Mouse (Mus musculus): ENCODE results near the gene 2010111I01Rik. TPM values are rescaled to one million over a fixed set of nuclear protein-coding genes. Genes with fewer than 3 reads are reported as not detected.

Gene 2010111I01Rik
- polyA plus RNA-seq, 1 experiment from 2014 or later = 101 TPM

DNA sequence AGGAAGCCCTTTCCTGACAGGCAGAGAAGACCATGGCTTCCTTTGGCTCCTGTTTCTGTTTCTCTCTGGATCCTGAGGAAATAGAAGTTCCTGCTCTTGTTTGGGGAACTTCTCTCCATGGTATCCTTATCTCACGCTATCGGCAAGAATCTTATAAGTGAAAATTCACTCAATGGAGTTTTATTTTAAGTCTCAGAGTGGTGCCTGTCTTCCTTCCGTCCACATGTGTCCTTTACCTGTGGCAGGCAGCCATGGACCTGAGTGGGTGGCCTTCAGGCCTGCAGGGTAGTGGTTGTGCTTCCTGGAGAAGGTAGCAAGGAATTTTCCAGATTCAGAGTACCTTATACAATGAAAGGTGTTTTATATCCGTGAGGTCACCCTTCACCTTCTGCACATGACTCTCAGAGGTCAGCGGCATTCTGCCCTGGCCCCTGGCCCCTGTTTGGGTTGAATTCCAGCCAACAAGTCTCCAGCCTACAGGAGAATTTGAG, 313.5 kb downstream of the 2010111I01Rik start:
- 8% methylated on average over 5 of the region's 5 CpGs for WGBS
- TF ChIP-seq EP300 (optimal IDR thresholded peaks at IDR 0.05) (no peak), CTCF (IDR thresholded peaks at IDR 0.05; ENCODE audit: low read depth) (no peak)
- H3K27ac ChIP-seq (replicated peaks) = peak overlapping the region; percentile 89
- no peaks in the 10 kb centered on the region for H3K27me3 ChIP-seq (ENCODE audit: control insufficient read depth, insufficient read depth, low read length)
- H3K4me3 ChIP-seq (ENCODE audit: low read depth, low read length) = peak overlapping the region; percentile 47
- 0 out of 2 replicates have a peak, but pooled peaks cover 4% of the 10 kb centered on the region for H3K36me3 ChIP-seq (ENCODE audit: control insufficient read depth, insufficient read depth, low read length)
- H3K9me3 ChIP-seq (ENCODE audit: control insufficient read depth, low read length) = no peaks in the 10 kb centered on the region
- ATAC-seq (ENCODE audit: low FRiP score, low TSS enrichment) (no peak), DNase-seq (ENCODE audit: low spot score) (no peak)
- H3K4me1 ChIP-seq (replicated peaks; ENCODE audit: control insufficient read depth, insufficient read depth) = peaks cover 25% of the 10 kb centered on the region
- H3K9ac ChIP-seq (ENCODE audit: low read length) = peak overlapping the region; percentile 61
- H3K4me2 ChIP-seq (replicated peaks; ENCODE audit: low read depth) = peak overlapping the region; percentile 61

DNA sequence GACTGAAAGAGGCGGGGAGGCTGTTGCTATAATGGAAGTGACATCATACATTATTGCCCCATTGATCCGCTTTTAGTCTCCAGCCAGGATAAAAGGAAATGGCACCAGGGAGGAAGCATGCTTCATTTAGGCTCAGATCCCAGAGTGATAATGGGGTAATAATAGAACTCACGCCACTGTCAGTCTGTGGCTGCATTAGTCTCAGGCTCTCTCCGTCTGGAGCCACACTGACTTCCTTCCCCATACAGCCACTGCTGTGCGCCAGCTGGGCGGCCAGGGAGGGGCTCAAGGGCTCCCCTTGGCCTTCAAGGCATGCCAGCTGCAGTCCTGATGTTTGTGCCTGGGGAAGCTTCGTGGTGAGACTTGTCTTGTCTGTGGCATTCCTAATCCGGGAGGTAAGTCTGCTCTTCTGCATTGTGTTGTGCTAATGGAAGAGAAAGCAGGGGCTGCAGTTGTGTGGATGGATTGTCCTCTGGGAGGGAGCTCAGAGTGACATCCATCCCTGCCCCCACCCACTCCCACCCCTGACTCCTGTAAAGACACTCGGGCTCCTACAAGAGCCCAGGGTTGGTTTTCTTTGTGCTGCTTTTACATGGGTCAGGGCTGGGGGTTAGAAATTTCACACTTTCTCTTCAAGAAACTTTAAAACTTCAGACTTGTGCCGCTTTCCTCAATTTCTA, 314.2 kb downstream of the 2010111I01Rik start:
- WGBS = 20% methylated on average over 10 of the region's 10 CpGs

GRCm38 (mm10) chr13:63279807-63280206, 315.1 kb downstream of the 2010111I01Rik start:
- Histone ChIP-seq H3K27me3 (ENCODE audit: control insufficient read depth, insufficient read depth, low read length) (no peaks in the 10 kb centered on the region), H3K9ac (ENCODE audit: low read length) (peak overlapping the region; percentile 47), H3K4me1 (replicated peaks; ENCODE audit: control insufficient read depth, insufficient read depth) (peaks cover 25% of the 10 kb centered on the region), H3K4me2 (replicated peaks; ENCODE audit: low read depth) (peak overlapping the region; percentile 61), H3K9me3 (ENCODE audit: control insufficient read depth, low read length) (no peaks in the 10 kb centered on the region), H3K36me3 (ENCODE audit: control insufficient read depth, insufficient read depth, low read length) (peaks cover 9% of the 10 kb centered on the region; the same call in 1 of the 2 replicates), H3K27ac (replicated peaks) (peak overlapping the region; percentile 89), H3K4me3 (ENCODE audit: low read depth, low read length) (peak overlapping the region; percentile 47)
- DNase-seq (ENCODE audit: low spot score) (no peak), ATAC-seq (ENCODE audit: low FRiP score, low TSS enrichment) (no peak)
- TF ChIP-seq CTCF (IDR thresholded peaks at IDR 0.05; ENCODE audit: low read depth) = 0 out of 2 replicates have a peak, but pooled peaks have one; percentile 4
- no peak for TF ChIP-seq EP300 (optimal IDR thresholded peaks at IDR 0.05)
- WGBS = 26% methylated on average over 8 of the region's 8 CpGs

More for the DNA sequence above, 314.2 kb downstream of the 2010111I01Rik start:
- Histone ChIP-seq H3K36me3 (ENCODE audit: control insufficient read depth, insufficient read depth, low read length) (0 out of 2 replicates have a peak, but pooled peaks cover 8% of the 10 kb centered on the region), H3K4me3 (ENCODE audit: low read depth, low read length) (peak overlapping the region; percentile 47), H3K4me1 (replicated peaks; ENCODE audit: control insufficient read depth, insufficient read depth) (peaks cover 25% of the 10 kb centered on the region), H3K9me3 (ENCODE audit: control insufficient read depth, low read length) (no peaks in the 10 kb centered on the region), H3K9ac (ENCODE audit: low read length) (peak overlapping the region; percentile 61), H3K4me2 (replicated peaks; ENCODE audit: low read depth) (peak overlapping the region; percentile 61), H3K27ac (replicated peaks) (peak overlapping the region; percentile 89), H3K27me3 (ENCODE audit: control insufficient read depth, insufficient read depth, low read length) (no peaks in the 10 kb centered on the region)
- ATAC-seq (ENCODE audit: low FRiP score, low TSS enrichment) (peak; percentile 70), DNase-seq (ENCODE audit: low spot score) (no peak)
- no peak for TF ChIP-seq CTCF (IDR thresholded peaks at IDR 0.05; ENCODE audit: low read depth)
- no peak for TF ChIP-seq EP300 (optimal IDR thresholded peaks at IDR 0.05)

DNA sequence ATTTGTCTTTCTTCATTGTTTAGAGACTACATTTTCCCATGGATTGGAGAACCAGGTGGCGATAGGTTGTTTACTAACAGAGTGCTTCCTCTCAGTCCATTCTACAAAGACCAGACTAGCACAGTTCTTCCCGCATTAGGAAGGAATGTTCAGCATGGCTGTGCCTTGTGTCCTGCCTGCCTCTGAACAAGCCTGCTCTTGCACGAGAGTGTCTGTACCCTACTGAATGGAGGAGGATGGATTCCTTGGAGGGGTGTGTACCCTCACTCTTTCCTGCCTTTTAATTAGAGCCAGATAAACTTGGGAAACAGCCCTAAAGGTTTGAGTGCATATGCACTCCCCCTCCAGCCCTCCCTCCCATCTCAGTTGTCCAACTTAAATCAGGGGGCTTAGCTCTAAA, 315.7 kb downstream of the 2010111I01Rik start:
- WGBS = 7% methylated on average over 3 of the region's 3 CpGs
- TF ChIP-seq CTCF (IDR thresholded peaks at IDR 0.05; ENCODE audit: low read depth) (no peak), EP300 (optimal IDR thresholded peaks at IDR 0.05) (no peak)
- H3K4me3 ChIP-seq (ENCODE audit: low read depth, low read length) = peak overlapping the region; percentile 47
- H3K4me2 ChIP-seq (replicated peaks; ENCODE audit: low read depth) = peak overlapping the region; percentile 61
- H3K36me3 ChIP-seq (ENCODE audit: control insufficient read depth, insufficient read depth, low read length) = peaks cover 12% of the 10 kb centered on the region; the same call in 1 of the 2 replicates
- H3K27me3 ChIP-seq (ENCODE audit: control insufficient read depth, insufficient read depth, low read length) = no peaks in the 10 kb centered on the region
- H3K27ac ChIP-seq (replicated peaks) = peak overlapping the region; percentile 69
- DNase-seq (ENCODE audit: low spot score) (no peak), ATAC-seq (ENCODE audit: low FRiP score, low TSS enrichment) (peak; percentile 38)
- H3K9me3 ChIP-seq (ENCODE audit: control insufficient read depth, low read length) = no peaks in the 10 kb centered on the region
- H3K9ac ChIP-seq (ENCODE audit: low read length) = peak overlapping the region; percentile 32; the same call in 1 of the 2 replicates
- peaks cover 25% of the 10 kb centered on the region for H3K4me1 ChIP-seq (replicated peaks; ENCODE audit: control insufficient read depth, insufficient read depth)

DNA sequence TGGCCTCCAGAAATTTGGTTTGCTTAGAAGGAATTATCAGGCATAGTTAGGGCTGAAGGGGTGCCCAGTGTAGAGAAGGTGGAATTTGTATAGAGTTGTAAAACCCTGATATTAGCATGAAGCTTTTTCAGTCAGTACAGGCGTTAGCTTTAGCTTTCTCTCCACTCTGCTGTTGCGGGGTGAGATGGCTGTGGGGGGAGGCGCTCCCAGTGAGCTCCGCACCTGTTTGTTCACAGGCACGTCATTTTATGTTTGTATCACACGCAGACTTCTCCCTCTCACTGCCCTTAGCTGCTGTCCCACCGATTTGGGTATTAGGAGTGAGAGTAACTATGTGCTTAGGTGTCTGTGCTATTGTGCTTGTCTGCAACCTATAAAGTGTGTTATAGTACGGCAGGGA, 316.5 kb downstream of the 2010111I01Rik start:
- ATAC-seq (ENCODE audit: low FRiP score, low TSS enrichment) (no peak), DNase-seq (ENCODE audit: low spot score) (no peak)
- no peak for TF ChIP-seq EP300 (optimal IDR thresholded peaks at IDR 0.05)
- TF ChIP-seq CTCF (IDR thresholded peaks at IDR 0.05; ENCODE audit: low read depth) = no peak
- Histone ChIP-seq H3K4me3 (ENCODE audit: low read depth, low read length) (no peak overlapping the region), H3K4me2 (replicated peaks; ENCODE audit: low read depth) (peak overlapping the region; percentile 61), H3K27me3 (ENCODE audit: control insufficient read depth, insufficient read depth, low read length) (no peaks in the 10 kb centered on the region), H3K4me1 (replicated peaks; ENCODE audit: control insufficient read depth, insufficient read depth) (peaks cover 25% of the 10 kb centered on the region), H3K9me3 (ENCODE audit: control insufficient read depth, low read length) (no peaks in the 10 kb centered on the region), H3K27ac (replicated peaks) (peak overlapping the region; percentile 69), H3K9ac (ENCODE audit: low read length) (no peak overlapping the region), H3K36me3 (ENCODE audit: control insufficient read depth, insufficient read depth, low read length) (peaks cover 16% of the 10 kb centered on the region)
- WGBS = 48% methylated on average over 8 of the region's 8 CpGs

- Histone ChIP-seq H3K9me3 (ENCODE audit: control insufficient read depth, low read length) (no peaks in the 10 kb centered on the region), H3K27me3 (ENCODE audit: control insufficient read depth, insufficient read depth, low read length) (no peaks in the 10 kb centered on the region), H3K36me3 (ENCODE audit: control insufficient read depth, insufficient read depth, low read length) (peaks cover 20% of the 10 kb centered on the region), H3K4me3 (ENCODE audit: low read depth, low read length) (no peak overlapping the region), H3K27ac (replicated peaks) (no peak overlapping the region), H3K4me1 (replicated peaks; ENCODE audit: control insufficient read depth, insufficient read depth) (peaks cover 16% of the 10 kb centered on the region), H3K4me2 (replicated peaks; ENCODE audit: low read depth) (no peak overlapping the region), H3K9ac (ENCODE audit: low read length) (no peak overlapping the region)
- no peak for DNase-seq (ENCODE audit: low spot score)
- no peak for ATAC-seq (ENCODE audit: low FRiP score, low TSS enrichment)
- TF ChIP-seq EP300 (optimal IDR thresholded peaks at IDR 0.05) (no peak), CTCF (IDR thresholded peaks at IDR 0.05; ENCODE audit: low read depth) (no peak)
Observed at GRCm38 (mm10) chr13:63283236-63283635, 318.5 kb downstream of the 2010111I01Rik start.

All from stomach, postnatal 0 days (tissue).